Mouse (Mus musculus) left cerebral cortex, postnatal 25 days (tissue): Measurements from ENCODE around the gene Gdf10. TPM values are rescaled to one million over a fixed set of nuclear protein-coding genes. Genes with fewer than 3 reads are reported as not detected.

Source experiments
- DNase-seq, 2 experiments: peaks; one replicate each; pipeline ENCODE4 v3.0.0; 2022; ENCODE audit warnings: low spot score in 2 of 2, mixed read lengths in 1 of 2
- intact Hi-C: fragments of 180-260 bp; cut with DNase I; formaldehyde crosslinking; loops from one replicate; pipeline ENCODE4 v1.15.1; 2025
- total RNA-seq, 2 experiments: library from RNA; stranded (reverse); gene quantifications; 2 replicates each; pipeline ENCODE4 v1.2.3; 2021

Gene Gdf10
- 1 to 10 TPM; 3.4 to 3.9 TPM for total RNA-seq

DNA sequence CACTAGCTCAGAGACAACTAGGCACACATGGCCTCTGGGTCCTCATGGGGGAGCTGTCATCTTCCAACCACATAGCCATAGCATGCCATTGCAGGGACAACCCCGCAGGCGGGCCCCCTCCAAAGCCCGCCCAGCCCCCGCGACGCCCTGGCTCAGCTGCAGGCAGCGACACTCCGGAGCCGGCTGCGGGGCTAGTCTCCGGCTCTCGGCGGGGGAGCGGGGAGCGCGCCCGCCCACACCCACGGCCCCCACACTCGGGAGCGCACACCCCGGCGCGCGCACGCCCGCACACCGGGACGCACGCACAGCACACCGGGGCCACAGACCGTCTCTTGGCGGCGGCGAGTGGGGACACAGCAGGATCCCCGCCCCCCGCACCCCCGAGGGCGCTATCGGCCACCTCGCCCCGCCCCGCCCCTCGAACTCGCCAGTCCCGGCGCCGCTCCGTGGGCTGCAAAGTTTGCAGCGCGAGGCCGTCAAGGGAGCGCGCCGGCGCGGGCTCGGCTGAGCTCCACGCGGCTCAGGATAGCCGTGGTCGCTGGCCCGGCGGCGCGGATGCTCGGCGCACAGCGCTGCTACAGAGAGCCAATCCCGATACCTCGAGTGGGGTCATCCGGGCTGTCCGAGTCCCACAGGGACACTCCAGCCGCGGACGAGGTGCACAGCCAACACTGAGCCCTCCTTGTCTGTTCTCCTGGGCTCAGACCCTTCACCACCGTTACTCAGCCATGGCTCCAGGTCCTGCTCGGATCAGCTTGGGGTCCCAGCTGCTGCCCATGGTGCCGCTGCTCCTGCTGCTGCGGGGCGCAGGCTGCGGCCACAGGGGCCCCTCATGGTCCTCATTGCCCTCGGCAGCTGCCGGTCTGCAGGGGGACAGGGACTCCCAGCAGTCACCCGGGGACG, at the start of gene Gdf10:
Gene Gdf10, plus strand, starts transcription at position 420 of the 903 bp plus-strand sequence.
- peak; percentile 35 to 50 for DNase-seq
- intact Hi-C loops = no loop called here

GRCm38 (mm10) chr14:33878826-33879225, 44.6 kb upstream of the Gdf10 start:
- intact Hi-C loops = no loop called here
- peak in 1 of 2 experiments; percentile 34 for DNase-seq

DNA sequence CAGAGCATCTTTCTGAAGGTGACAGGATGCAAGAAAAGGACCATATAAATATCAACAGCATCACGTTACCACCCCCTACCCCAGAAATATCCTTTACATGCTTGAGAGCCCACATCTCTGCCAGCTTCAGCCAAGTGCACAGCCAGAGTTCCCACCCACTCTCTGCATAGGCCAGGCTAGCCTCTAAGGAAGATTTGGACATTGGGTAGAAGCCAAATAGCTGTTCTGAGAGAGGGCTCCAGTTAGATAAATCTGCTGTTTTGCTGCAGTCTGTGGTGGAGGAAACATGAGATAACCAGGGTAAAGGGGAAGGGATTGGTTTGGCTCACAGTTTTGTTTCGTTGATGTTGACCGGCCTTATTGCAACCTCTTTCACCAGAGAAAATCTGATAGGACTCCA, 43.2 kb upstream of the Gdf10 start:
- no peak for DNase-seq
- intact Hi-C loops = no loop called here

- no peak for DNase-seq
- intact Hi-C loops = no loop called here
These were observed 41.9 kb upstream of the Gdf10 start for GRCm38 (mm10) chr14:33881471-33881870.

GRCm38 (mm10) chr14:33883046-33883445, 40.3 kb upstream of the Gdf10 start:
- DNase-seq = peak in 1 of 2 experiments; percentile 13
- intact Hi-C loops = no loop called here

DNA sequence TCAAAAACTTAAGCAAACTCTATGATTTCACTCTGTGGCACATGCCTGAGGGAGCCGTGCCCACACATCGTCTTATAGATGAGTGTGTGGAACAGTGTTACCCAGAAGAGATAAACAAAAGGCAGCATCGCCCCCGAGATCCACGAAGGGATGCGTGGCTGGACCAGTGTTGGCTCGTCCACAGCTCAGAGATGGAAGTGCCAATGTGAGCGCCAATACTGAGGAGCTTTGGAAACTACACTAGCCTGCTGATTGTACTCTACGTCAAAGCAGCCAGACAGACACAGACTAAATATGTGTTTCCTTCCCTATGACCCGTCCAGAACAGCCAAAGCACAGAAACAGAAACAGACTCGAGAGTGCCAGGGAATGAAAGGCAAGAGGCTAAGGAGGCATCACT, 37.9 kb upstream of the Gdf10 start:
- DNase-seq = peak in 1 of 2 experiments; percentile 49
- intact Hi-C loops = no loop called here

DNA sequence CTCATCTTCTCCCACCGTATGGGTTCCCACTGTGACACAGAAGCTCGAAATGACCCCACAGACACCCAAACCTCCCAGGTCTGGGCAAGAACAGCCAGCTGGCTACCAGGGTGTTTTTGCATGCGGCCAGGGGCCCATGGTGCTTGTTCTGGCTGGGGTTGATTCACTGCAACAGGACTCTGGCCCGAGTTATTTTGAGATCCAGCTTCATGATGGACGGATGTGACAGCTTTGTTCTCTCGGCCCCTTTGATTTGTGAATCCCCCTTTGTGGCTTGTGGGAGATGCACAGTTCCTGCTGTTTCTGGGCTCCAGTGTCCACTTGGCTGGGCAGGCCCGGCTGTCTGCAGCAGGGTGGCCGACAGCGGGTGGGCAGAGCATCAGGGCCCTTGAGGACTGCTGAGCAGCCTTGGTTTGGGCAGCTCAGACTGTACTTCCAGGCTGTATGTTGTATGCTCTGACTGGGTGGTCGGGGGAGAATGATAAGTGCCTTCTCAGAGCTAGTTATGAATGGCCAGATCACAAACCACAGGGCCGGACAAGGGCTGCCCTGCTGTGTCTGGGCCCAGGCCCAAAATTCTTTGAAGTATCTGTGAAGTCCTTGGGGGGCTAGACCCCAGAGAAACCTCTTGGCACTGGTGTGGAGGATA, 34.9 kb upstream of the Gdf10 start:
- intact Hi-C loops = no loop called here
- DNase-seq = no peak

DNA sequence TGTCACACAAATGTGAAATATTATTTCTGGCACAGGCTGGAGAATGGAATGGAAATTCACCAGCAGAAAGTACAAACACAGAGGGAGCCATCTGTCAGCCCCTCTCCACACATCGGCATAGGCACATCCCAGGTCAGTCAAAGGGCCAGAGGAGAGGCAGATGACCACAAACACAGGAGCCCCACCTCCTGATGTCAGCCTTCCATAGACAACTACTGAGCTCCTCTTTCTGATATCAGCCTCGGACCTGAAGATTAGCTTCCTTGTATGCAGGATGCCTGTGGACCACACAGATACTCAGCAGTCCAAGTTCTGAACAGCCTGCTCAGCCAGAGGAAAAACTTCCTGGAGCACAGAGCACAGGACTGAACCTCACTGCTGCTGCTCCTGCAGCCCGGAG, 33.4 kb upstream of the Gdf10 start:
- no peak for DNase-seq
- intact Hi-C loops = no loop called here

GRCm38 (mm10) chr14:33891507-33891906, 31.9 kb upstream of the Gdf10 start:
- intact Hi-C loops = no loop called here

GRCm38 (mm10) chr14:33895777-33896176, 27.6 kb upstream of the Gdf10 start:
- DNase-seq = peak; percentile 27 to 72
- intact Hi-C loops = no loop called here

More at GRCm38 (mm10) chr14:33891507-33891906, 31.9 kb upstream of the Gdf10 start:
- DNase-seq = no peak

DNA sequence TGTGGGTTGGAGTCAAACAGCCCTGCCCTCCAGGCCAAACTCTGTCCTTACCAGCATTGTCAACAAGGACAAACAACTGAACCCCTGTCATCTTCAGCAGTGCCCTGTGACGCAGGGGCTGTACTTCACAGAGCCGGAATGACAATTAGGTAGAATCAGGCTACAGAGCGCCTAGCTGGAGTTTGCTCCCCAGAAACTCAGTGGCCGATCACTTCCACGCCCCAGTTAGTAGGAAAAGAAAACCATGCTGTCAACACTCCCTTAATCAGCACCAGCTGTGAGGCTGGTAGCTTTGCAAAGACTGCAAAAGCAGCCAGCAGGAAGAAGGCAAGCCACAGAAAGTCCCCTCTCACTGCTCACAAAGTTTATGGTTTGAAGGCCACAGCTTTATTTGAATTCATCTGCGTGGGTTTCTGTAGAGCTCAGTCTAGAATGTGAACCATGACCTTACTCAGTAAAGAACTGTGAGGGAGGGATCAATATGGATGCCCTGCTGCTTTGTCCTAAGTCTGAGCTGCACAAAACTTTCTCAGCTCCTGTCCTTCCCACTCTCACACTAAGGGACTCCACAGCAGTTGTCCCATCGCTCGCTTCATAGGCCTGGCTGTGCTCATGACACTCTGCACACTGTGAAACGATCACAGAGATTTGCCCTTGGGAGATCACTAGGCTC, 26.6 kb upstream of the Gdf10 start:
- intact Hi-C loops = no loop called here
- DNase-seq = peak in 1 of 2 experiments; percentile 24

DNA sequence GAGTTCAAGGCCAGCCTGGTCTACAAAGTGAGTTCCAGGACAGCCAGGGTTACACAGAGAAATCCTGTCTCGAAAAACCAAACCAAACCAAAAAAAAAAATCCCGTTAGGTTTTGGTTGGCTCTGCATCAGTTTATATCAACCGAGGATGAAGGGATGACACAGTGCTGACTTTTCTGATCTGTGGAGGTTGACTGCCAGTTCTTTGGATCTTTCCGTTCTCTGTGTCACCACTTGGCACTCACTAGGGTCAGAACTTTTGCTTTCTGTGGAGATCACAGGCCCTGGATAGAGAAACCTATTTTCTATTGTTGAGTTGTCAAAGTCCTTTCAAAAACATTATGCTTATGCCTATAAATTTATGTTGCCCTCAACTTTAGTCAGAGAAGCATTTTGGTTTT, 20.6 kb upstream of the Gdf10 start:
- DNase-seq = no peak
- intact Hi-C loops = no loop called here

GRCm38 (mm10) chr14:33903199-33903598, 20.2 kb upstream of the Gdf10 start:
- intact Hi-C loops = no loop called here
- no peak for DNase-seq

GRCm38 (mm10) chr14:33904851-33905250, 18.5 kb upstream of the Gdf10 start:
- DNase-seq = no peak
- intact Hi-C loops = no loop called here

- intact Hi-C loops = no loop called here
- DNase-seq = peak; percentile 41
These were observed 9.7 kb upstream of the Gdf10 start for GRCm38 (mm10) chr14:33913727-33914126.

DNA sequence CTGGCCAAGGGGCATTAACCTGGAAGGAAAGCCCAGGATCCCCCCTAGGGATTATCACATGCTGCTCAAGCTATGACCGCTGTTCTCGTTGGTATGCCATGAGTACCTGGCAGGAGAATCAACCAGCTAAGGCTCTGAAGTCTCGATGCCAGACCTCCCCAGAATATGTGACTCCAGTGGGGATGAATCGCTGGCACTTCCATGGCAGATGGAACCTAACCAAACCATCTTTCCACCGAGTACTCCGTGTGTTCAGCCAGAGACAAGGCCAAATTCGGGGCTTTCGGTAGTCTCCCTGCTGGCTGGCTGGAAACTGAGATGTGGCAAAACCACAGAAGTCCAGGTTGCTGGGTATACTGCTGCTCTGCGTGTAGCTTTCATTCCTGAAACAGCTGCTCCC, 9.2 kb upstream of the Gdf10 start:
- intact Hi-C loops = no loop called here

GRCm38 (mm10) chr14:33920727-33921559, 2.4 kb upstream of the Gdf10 start:
- intact Hi-C loops = no loop called here
- peak; percentile 34 to 43 for DNase-seq

More for the DNA sequence above, 9.2 kb upstream of the Gdf10 start:
- DNase-seq = no peak

DNA sequence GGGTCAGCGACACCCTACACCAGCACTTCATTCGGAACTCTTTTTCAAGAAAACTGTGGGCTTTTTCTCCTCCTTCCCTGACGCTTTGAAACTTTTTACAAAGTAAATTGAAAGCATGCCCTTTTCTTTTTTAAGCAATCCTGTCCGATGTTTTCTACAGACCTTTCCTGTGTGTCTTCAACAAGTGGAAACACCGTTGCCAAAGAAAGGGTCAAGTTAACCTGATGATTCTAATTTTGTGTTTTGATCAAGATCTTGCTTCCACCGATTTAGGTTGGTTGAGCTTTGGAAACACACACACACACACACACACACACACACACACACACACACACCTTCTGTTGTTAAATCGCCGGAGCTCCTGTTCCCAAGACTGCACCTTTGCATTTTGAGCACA, 618 bp upstream of the Gdf10 start:
- intact Hi-C loops = no loop called here
- no peak for DNase-seq

GRCm38 (mm10) chr14:33931853-33932252, 8.5 kb downstream of the Gdf10 start:
- intact Hi-C loops = loop anchor here (2.0 kb wide), 2 partner anchors 237 to 259 kb away; no protein-coding TSS in a partner anchor
- no peak for DNase-seq
